Comparison of ENCODE assay signal across 21 mouse cellular contexts in genomic region chr12:116056112-116056511, GRCm38 (mm10). TPM values are rescaled to one million over a fixed set of nuclear protein-coding genes. Genes with fewer than 3 reads are reported as not detected.
DNase-seq lines count a peak whose midpoint lies in the region; ATAC-seq and TF ChIP-seq lines count a peak whose summit lies in the region.
"Had no signal": no experiment of that assay in that cellular context is flagged by ENCODE, and none has a peak within 500 bp of the region (broad histone marks: within the 10 kb centered on the region; RNA-seq: fewer than 3 reads in every experiment).

No protein-coding gene starts in this region.

- DNase-seq in cerebellum, adult 9-10 months = peak; percentile 0
- DNase-seq in cerebellum, postnatal 25 days = no peak
- peak; percentile 20 for DNase-seq in induced T-regulatory cell, adult 2 months (ENCODE audit: low read depth)
- DNase-seq in layer of hippocampus, adult 2 months (ENCODE audit: low spot score in 2 of 2) = no peak
- DNase-seq: adrenal gland, adult 8-10 months; adrenal gland, postnatal 14 days; adrenal gland, postnatal 36 days; B cell, adult 2 months; cerebellum, adult 11-12 months; cerebellum, adult 2 months; cerebellum, adult 9-11 months; cerebellum, postnatal 14 days had no signal

- peak; percentile 56 for ATAC-seq in CD4-positive, CD25-positive, alpha-beta regulatory T cell, adult 4 months
- no peak for ATAC-seq in erythroid progenitor cell, adult 5-6 weeks (replicated peaks; ENCODE audit: low FRiP score, poor library complexity, severe bottlenecking)
- ATAC-seq: forebrain, embryonic 14.5 days; forebrain, embryonic 16.5 days had no signal

- no peak overlapping the region for H3K4me3 ChIP-seq in layer of hippocampus, adult 2 months
- H3K4me3 ChIP-seq: embryonic facial prominence, embryonic 10.5 days; embryonic facial prominence, embryonic 12.5 days; forebrain, embryonic 10.5 days; forebrain, embryonic 12.5 days had no signal

- TF ChIP-seq CTCF in layer of hippocampus, adult 2 months (conservative IDR thresholded peaks at IDR 0.05) = no peak

- H3K27ac ChIP-seq in layer of hippocampus, adult 2 months = no peak overlapping the region
- H3K27ac ChIP-seq: embryonic facial prominence, embryonic 10.5 days; embryonic facial prominence, embryonic 12.5 days; forebrain, embryonic 10.5 days; forebrain, embryonic 12.5 days had no signal

RNA-seq across cellular contexts. Expression of gene Zfp386, which starts 8.6 kb away (rescaled TPM):
- 10 to 100 TPM; 47.8 to 49.0 TPM for polyA plus RNA-seq in CD4-positive, CD25-positive, alpha-beta regulatory T cell, adult 4 months (2017; shearing (Covaris generic))
- total RNA-seq in layer of hippocampus, adult 2 months (2021) = 10 to 100 TPM; 38.0 to 38.3 TPM
- 6.7 and 9.0 TPM in 2 replicates for total RNA-seq in erythroid progenitor cell, adult 5-6 weeks (2015; ENCODE audit: low replicate concordance)
- total RNA-seq in erythroid progenitor cell, adult 5-6 weeks (2017; ENCODE audit: low replicate concordance) = 0.61 and 3.7 TPM in 2 replicates

RNA-seq across cellular contexts. Expression of gene Vipr2, which starts 21.4 kb away (rescaled TPM):
- polyA plus RNA-seq in CD4-positive, CD25-positive, alpha-beta regulatory T cell, adult 4 months (2017; shearing (Covaris generic)) = under 1 TPM; 0.19 to 0.86 TPM
- 1 to 10 TPM in 1 of 2 experiments, under 1 TPM in 1; 0.76 to 1.3 TPM for total RNA-seq in layer of hippocampus, adult 2 months (2021)
- total RNA-seq in erythroid progenitor cell, adult 5-6 weeks (2015; ENCODE audit: low replicate concordance) = not detected in 2 replicates
- not detected in 2 replicates for total RNA-seq in erythroid progenitor cell, adult 5-6 weeks (2017; ENCODE audit: low replicate concordance)
- total RNA-seq: MEL had no signal

Comparison
In these comparisons a context has a peak if more than half of its experiments do, and no peak if none do; other contexts are left out.
1. DNase-seq: peak in cerebellum, adult 9-10 months (single experiment) and induced T-regulatory cell, adult 2 months (single experiment); none in cerebellum, postnatal 25 days (0 of 2) and layer of hippocampus, adult 2 months (0 of 2).